Mouse (Mus musculus): Measurements from ENCODE around the gene Ryr2. TPM values are rescaled to one million over a fixed set of nuclear protein-coding genes. Genes with fewer than 3 reads are reported as not detected.
"Not testable (repeated sequence)": the region's sequence is repeated elsewhere in the genome, so short reads cannot be mapped to it uniquely, and the experiment has no call there.

The Ryr2 gene
- polyA plus RNA-seq, 1 experiment from 2014 or later, result 0.80 TPM

DNA sequence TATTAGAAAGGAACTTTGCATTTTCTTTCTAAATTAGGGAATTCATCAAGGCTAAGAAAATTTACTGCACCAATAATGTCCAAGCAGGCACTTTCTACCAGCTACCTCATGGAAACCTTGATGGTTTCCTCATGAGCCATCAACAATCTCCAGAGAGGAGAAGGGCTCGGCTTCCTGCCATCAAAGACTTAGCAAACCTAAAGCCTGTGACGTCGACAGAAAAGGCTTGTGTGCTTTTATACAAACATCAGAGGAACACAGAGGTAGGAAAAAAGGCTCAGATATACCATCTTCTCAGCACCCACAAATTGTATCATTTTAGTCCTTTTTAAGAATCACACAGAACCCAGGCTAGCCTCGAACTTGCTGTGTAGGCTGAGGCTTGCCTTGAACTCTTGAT, 148.5 kb downstream of the Ryr2 start:
- Histone ChIP-seq H3K27me3 (ENCODE audit: control insufficient read depth, insufficient read depth, low read length) (no peaks in the 10 kb centered on the region), H3K36me3 (replicated peaks; ENCODE audit: control insufficient read depth, insufficient read depth, low read depth, low read length) (no peaks in the 10 kb centered on the region), H3K4me3 (ENCODE audit: low read depth, low read length) (no peak overlapping the region), H3K9me3 (replicated peaks; ENCODE audit: control insufficient read depth, low read length) (no peaks in the 10 kb centered on the region), H3K4me1 (ENCODE audit: control insufficient read depth, insufficient read depth, low read length) (no peaks in the 10 kb centered on the region), H3K4me2 (ENCODE audit: low read depth, low read length) (no peak overlapping the region), H3K9ac (replicated peaks; ENCODE audit: low read length) (no peak overlapping the region), H3K27ac (replicated peaks; ENCODE audit: low read depth, low read length) (no peak overlapping the region)
- ATAC-seq (replicated peaks; ENCODE audit: insufficient number of reproducible peaks, low FRiP score, low TSS enrichment, low read depth) (no peak), DNase-seq (ENCODE audit: low spot score) (no peak)
- WGBS, result 78% methylated on average over 4 of the region's 4 CpGs

DNA sequence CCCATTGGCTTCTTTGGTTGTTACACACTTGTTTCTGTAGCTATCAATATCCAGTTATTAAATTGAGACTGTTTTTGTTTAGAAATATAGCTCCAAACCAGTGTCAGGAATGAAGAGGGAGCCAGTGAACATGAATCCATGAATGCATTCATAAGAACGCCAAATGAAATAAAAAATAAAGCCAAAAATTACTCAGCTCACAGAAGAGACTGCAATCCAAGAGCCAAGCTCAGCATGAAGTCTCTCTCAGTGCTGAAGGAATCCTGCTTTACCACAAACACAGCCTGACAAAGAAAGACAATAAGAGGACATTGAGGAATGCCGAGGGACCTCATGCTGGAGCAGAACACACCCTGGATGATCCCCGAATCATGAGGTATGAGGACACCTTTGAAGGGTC, 154.8 kb downstream of the Ryr2 start:
- no peak overlapping the region for H3K9ac ChIP-seq (replicated peaks; ENCODE audit: low read length)
- no peak overlapping the region for H3K4me2 ChIP-seq (ENCODE audit: low read depth, low read length)
- H3K4me1 ChIP-seq (ENCODE audit: control insufficient read depth, insufficient read depth, low read length), result no peaks in the 10 kb centered on the region
- H3K36me3 ChIP-seq (replicated peaks; ENCODE audit: control insufficient read depth, insufficient read depth, low read depth, low read length), result no peaks in the 10 kb centered on the region
- WGBS, result 73% methylated on average over 3 of the region's 3 CpGs
- ATAC-seq (replicated peaks; ENCODE audit: insufficient number of reproducible peaks, low FRiP score, low TSS enrichment, low read depth) (no peak), DNase-seq (ENCODE audit: low spot score) (no peak)
- no peak overlapping the region for H3K4me3 ChIP-seq (ENCODE audit: low read depth, low read length)
- no peaks in the 10 kb centered on the region for H3K9me3 ChIP-seq (replicated peaks; ENCODE audit: control insufficient read depth, low read length)
- no peaks in the 10 kb centered on the region for H3K27me3 ChIP-seq (ENCODE audit: control insufficient read depth, insufficient read depth, low read length)
- no peak overlapping the region for H3K27ac ChIP-seq (replicated peaks; ENCODE audit: low read depth, low read length)

DNA sequence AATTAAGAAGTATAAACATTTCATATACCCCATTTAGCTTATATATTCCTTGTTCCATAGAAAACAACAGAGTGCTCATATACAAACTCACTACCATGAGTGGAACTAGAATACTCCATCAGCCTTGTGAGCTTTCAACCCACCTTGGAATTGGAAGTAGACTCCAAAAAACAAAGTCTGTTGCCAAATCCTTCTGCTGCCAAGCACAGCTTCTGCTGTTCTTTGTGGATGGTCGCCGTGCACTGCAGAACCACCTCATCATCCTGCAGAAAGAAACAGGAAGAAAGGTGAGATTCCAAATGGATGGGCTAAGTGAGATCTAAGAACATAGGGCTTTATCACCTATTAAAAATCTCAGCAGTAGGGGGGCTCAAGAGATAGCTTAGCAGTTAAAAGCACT, 161.0 kb downstream of the Ryr2 start:
- Histone ChIP-seq H3K4me1 (ENCODE audit: control insufficient read depth, insufficient read depth, low read length) (no peaks in the 10 kb centered on the region), H3K36me3 (replicated peaks; ENCODE audit: control insufficient read depth, insufficient read depth, low read depth, low read length) (no peaks in the 10 kb centered on the region), H3K4me2 (ENCODE audit: low read depth, low read length) (no peak overlapping the region), H3K9me3 (replicated peaks; ENCODE audit: control insufficient read depth, low read length) (no peaks in the 10 kb centered on the region), H3K27ac (replicated peaks; ENCODE audit: low read depth, low read length) (no peak overlapping the region), H3K4me3 (ENCODE audit: low read depth, low read length) (no peak overlapping the region), H3K27me3 (ENCODE audit: control insufficient read depth, insufficient read depth, low read length) (no peaks in the 10 kb centered on the region), H3K9ac (replicated peaks; ENCODE audit: low read length) (no peak overlapping the region)
- WGBS, result 98% methylated on average over 2 of the region's 2 CpGs
- ATAC-seq (replicated peaks; ENCODE audit: insufficient number of reproducible peaks, low FRiP score, low TSS enrichment, low read depth), result no peak
- no peak for DNase-seq (ENCODE audit: low spot score)

DNA sequence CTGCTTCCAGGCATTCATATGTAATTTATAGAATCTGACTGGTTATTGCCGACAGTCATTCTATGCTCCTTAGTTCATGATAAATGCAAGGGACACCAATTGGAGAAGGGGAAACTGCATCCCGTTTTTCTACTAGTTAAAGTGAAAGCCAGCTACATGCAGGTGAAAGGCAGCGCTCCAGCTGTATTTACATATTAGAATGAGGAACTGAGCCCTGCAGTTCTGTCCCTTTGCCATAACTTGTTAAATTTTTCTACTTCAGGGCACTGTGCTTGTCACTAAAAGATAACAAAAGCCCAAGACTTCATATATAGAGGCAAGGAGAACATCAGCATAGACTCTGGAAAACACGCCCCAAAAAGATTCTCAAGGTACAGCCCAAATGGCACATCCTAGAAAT, 165.0 kb downstream of the Ryr2 start:
- Histone ChIP-seq H3K9ac (replicated peaks; ENCODE audit: low read length) (no peak overlapping the region), H3K9me3 (replicated peaks; ENCODE audit: control insufficient read depth, low read length) (no peaks in the 10 kb centered on the region), H3K4me2 (ENCODE audit: low read depth, low read length) (no peak overlapping the region), H3K4me1 (ENCODE audit: control insufficient read depth, insufficient read depth, low read length) (no peaks in the 10 kb centered on the region), H3K27me3 (ENCODE audit: control insufficient read depth, insufficient read depth, low read length) (no peaks in the 10 kb centered on the region), H3K36me3 (replicated peaks; ENCODE audit: control insufficient read depth, insufficient read depth, low read depth, low read length) (no peaks in the 10 kb centered on the region), H3K27ac (replicated peaks; ENCODE audit: low read depth, low read length) (no peak overlapping the region), H3K4me3 (ENCODE audit: low read depth, low read length) (no peak overlapping the region)
- WGBS, result 87% methylated on average over 4 of the region's 4 CpGs
- no peak for ATAC-seq (replicated peaks; ENCODE audit: insufficient number of reproducible peaks, low FRiP score, low TSS enrichment, low read depth)
- no peak for DNase-seq (ENCODE audit: low spot score)

DNA sequence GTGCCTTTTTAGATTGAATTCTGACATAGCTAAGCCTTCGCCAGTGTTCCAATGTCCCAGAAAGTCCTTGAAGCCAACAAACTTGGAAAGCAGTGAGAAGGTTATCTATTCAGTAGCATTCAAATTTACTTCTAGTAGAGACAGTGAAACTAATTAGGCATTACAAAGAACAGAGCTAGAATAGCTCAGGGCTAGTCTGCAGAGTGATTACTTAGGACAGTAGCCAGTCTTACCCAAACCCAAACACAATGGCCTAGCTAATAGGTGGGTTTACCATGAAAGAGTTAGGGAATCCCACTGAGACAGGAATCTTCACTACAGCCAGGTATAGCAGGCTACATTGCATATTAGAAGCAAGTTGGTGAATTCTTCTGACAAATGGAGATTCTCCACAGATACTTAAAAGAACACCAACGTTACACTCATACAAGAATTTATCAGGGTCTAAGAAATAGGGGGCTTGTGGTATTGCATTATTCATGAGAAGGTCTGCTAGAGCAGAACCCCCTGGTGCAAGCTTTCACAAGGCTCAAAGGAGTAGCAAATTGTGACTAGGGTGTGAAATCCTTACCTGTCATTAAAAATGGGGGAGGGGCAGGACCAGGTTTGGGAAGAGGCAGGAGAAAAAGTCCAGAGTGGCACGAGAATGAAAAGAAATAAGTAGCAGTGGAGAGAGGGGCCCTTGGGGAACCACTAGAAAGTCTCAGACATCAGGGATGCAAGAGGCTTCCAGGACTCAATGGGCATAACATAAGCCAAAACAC, 172.3 kb downstream of the Ryr2 start:
- ATAC-seq (replicated peaks; ENCODE audit: insufficient number of reproducible peaks, low FRiP score, low TSS enrichment, low read depth); H3K27ac ChIP-seq (replicated peaks; ENCODE audit: low read depth, low read length); H3K4me3 ChIP-seq (ENCODE audit: low read depth, low read length); DNase-seq (ENCODE audit: low spot score); H3K4me1 ChIP-seq (ENCODE audit: control insufficient read depth, insufficient read depth, low read length); H3K4me2 ChIP-seq (ENCODE audit: low read depth, low read length); H3K27me3 ChIP-seq (ENCODE audit: control insufficient read depth, insufficient read depth, low read length); H3K36me3 ChIP-seq (replicated peaks; ENCODE audit: control insufficient read depth, insufficient read depth, low read depth, low read length); H3K9ac ChIP-seq (replicated peaks; ENCODE audit: low read length); H3K9me3 ChIP-seq (replicated peaks; ENCODE audit: control insufficient read depth, low read length): not testable (repeated sequence)
- WGBS, result 66% methylated on average over 3 of the region's 3 CpGs

DNA sequence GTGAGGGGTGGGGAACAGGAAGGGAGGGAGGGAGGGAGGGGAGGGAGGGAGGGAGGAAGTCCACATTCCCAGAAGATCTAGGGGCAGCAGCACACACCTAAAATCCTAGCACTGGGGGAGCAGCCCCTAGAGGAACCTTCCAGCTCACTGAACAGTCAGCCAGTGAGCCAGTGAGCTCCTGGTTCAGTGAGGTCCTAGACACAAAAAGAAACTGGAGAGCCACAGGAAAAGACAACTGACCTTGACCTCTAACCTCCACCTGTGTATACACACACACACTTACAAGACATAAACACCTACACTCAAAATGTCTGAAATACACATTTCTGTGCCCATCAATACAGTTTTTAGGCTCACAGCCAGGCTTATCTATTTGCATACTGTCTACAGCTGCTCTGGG, 173.4 kb downstream of the Ryr2 start:
- Histone ChIP-seq H3K9me3 (replicated peaks; ENCODE audit: control insufficient read depth, low read length) (no peaks in the 10 kb centered on the region), H3K4me3 (ENCODE audit: low read depth, low read length) (no peak overlapping the region), H3K4me2 (ENCODE audit: low read depth, low read length) (no peak overlapping the region), H3K27ac (replicated peaks; ENCODE audit: low read depth, low read length) (no peak overlapping the region), H3K36me3 (replicated peaks; ENCODE audit: control insufficient read depth, insufficient read depth, low read depth, low read length) (no peaks in the 10 kb centered on the region), H3K9ac (replicated peaks; ENCODE audit: low read length) (no peak overlapping the region), H3K4me1 (ENCODE audit: control insufficient read depth, insufficient read depth, low read length) (no peaks in the 10 kb centered on the region), H3K27me3 (ENCODE audit: control insufficient read depth, insufficient read depth, low read length) (no peaks in the 10 kb centered on the region)
- no peak for ATAC-seq (replicated peaks; ENCODE audit: insufficient number of reproducible peaks, low FRiP score, low TSS enrichment, low read depth)
- DNase-seq (ENCODE audit: low spot score), result no peak

DNA sequence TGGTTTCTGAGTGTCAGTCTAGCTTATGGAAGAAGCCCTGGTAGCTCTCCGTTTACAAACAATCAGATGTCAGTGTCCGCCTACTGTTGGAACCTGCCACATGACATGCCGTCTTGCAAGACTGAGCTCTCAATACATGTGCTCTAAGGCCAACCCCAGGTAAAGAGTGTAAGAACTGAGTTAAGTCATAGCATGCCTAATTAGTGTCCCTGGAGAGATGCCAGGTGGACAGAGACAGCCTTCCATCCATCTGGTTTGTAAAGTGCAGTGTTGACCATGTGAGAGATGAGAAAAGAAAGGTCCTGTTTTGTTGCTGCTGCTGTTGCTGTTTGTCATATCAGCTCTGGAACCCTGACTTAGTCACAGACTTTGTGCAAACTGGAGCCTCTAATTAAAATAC, 178.0 kb downstream of the Ryr2 start:
- Histone ChIP-seq H3K36me3 (replicated peaks; ENCODE audit: control insufficient read depth, insufficient read depth, low read depth, low read length) (no peaks in the 10 kb centered on the region), H3K4me2 (ENCODE audit: low read depth, low read length) (no peak overlapping the region), H3K9me3 (replicated peaks; ENCODE audit: control insufficient read depth, low read length) (no peaks in the 10 kb centered on the region), H3K27me3 (ENCODE audit: control insufficient read depth, insufficient read depth, low read length) (no peaks in the 10 kb centered on the region), H3K9ac (replicated peaks; ENCODE audit: low read length) (no peak overlapping the region), H3K4me3 (ENCODE audit: low read depth, low read length) (no peak overlapping the region), H3K4me1 (ENCODE audit: control insufficient read depth, insufficient read depth, low read length) (no peaks in the 10 kb centered on the region), H3K27ac (replicated peaks; ENCODE audit: low read depth, low read length) (no peak overlapping the region)
- ATAC-seq (replicated peaks; ENCODE audit: insufficient number of reproducible peaks, low FRiP score, low TSS enrichment, low read depth) (no peak), DNase-seq (ENCODE audit: low spot score) (no peak)
- 86% methylated on average over 3 of the region's 3 CpGs for WGBS

DNA sequence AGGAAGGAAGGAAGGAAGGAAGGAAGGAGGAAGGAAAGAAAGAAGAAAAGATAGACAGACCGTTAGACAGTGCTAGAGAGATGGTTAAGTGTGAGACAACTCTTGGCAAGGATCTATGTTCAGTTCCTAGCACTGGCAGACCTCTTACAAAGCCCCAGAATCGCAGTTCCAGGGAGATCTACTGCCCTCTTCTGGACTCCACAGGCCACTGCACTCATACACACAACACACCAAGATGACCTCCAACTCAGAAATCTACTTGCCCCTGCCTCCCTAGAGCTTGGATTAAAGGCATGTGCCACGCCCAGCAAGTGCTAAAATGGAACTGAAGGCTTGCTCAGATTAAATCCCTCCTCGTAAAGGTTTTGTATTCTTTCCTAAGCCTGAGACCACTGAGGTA, 179.0 kb downstream of the Ryr2 start:
- Histone ChIP-seq H3K4me3 (ENCODE audit: low read depth, low read length) (no peak overlapping the region), H3K4me2 (ENCODE audit: low read depth, low read length) (no peak overlapping the region), H3K27me3 (ENCODE audit: control insufficient read depth, insufficient read depth, low read length) (no peaks in the 10 kb centered on the region), H3K36me3 (replicated peaks; ENCODE audit: control insufficient read depth, insufficient read depth, low read depth, low read length) (no peaks in the 10 kb centered on the region), H3K9me3 (replicated peaks; ENCODE audit: control insufficient read depth, low read length) (no peaks in the 10 kb centered on the region), H3K9ac (replicated peaks; ENCODE audit: low read length) (no peak overlapping the region), H3K27ac (replicated peaks; ENCODE audit: low read depth, low read length) (no peak overlapping the region), H3K4me1 (ENCODE audit: control insufficient read depth, insufficient read depth, low read length) (no peaks in the 10 kb centered on the region)
- DNase-seq (ENCODE audit: low spot score), result no peak
- 81% methylated on average over 4 of the region's 4 CpGs for WGBS
- no peak for ATAC-seq (replicated peaks; ENCODE audit: insufficient number of reproducible peaks, low FRiP score, low TSS enrichment, low read depth)
